8 mouse cellular contexts compared by ENCODE assay signal in the genomic region with DNA sequence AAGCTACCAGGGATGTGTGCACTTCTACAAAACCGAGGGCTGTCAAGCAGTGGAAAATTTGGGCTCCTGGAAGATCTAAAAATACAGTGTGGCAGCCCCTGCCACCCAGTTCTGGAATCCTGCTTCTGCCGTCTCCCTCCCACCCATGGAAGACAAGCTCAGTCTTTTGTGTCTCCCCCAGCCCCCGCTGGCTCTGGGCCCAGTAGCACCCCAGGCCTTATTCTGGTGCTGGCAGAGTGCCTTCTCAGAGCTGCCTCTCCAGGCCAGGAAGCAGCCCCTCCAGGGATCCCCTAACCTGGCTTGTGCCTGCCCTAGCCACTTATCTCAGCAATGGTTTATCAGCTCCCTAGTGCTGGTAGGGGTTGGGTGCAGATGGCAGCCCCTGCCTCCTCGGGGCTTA. TPM values are rescaled to one million over a fixed set of nuclear protein-coding genes. Genes with fewer than 3 reads are reported as not detected.
A peak's percentile ranks its signal among the peaks of the same experiment; 100 is the strongest.
DNase-seq lines count a peak whose midpoint lies in the region; ATAC-seq and TF ChIP-seq lines count a peak whose summit lies in the region.

No protein-coding gene starts in this region.

- H3K36me3 ChIP-seq in midbrain, embryonic 12.5 days = no peaks in the 10 kb centered on the region
- no peaks in the 10 kb centered on the region for H3K36me3 ChIP-seq in midbrain, embryonic 10.5 days
- H3K36me3 ChIP-seq in stomach, postnatal 0 days (ENCODE audit: control insufficient read depth, insufficient read depth, low read length) = no peaks in the 10 kb centered on the region

- no peak for ATAC-seq in midbrain, embryonic 12.5 days (ENCODE audit: low FRiP score, low read depth)
- no peak for ATAC-seq in stomach, postnatal 0 days (ENCODE audit: low FRiP score, low TSS enrichment)

- TF ChIP-seq CTCF in gastrocnemius, adult 2 months (IDR thresholded peaks at IDR 0.05) = no peak
- no peak for TF ChIP-seq CTCF in stomach, postnatal 0 days (IDR thresholded peaks at IDR 0.05; ENCODE audit: low read depth)

- H3K4me3 ChIP-seq in gastrocnemius, adult 2 months = peak overlapping the region; percentile 85; the same call in 1 of the 2 replicates
- no peak overlapping the region for H3K4me3 ChIP-seq in midbrain, embryonic 12.5 days
- H3K4me3 ChIP-seq in midbrain, embryonic 10.5 days = no peak overlapping the region
- no peak overlapping the region for H3K4me3 ChIP-seq in stomach, postnatal 0 days (ENCODE audit: low read depth, low read length)

- intact Hi-C loops in gastrocnemius, adult 2 months (cut with DNase I) = no loop called here
- intact Hi-C loops in left cerebral cortex, postnatal 4 days (cut with DNase I) = no loop called here
- intact Hi-C loops in gastrocnemius, postnatal 36 days (cut with DNase I) = no loop called here

- peaks cover 21% of the 10 kb centered on the region for H3K27me3 ChIP-seq in midbrain, embryonic 12.5 days
- peaks cover 35% of the 10 kb centered on the region for H3K27me3 ChIP-seq in midbrain, embryonic 10.5 days (ENCODE audit: low read depth, poor library complexity, severe bottlenecking)
- no peaks in the 10 kb centered on the region for H3K27me3 ChIP-seq in stomach, postnatal 0 days (ENCODE audit: control insufficient read depth, insufficient read depth, low read length)

- no peak for TF ChIP-seq EP300 in stomach, postnatal 0 days (optimal IDR thresholded peaks at IDR 0.05)

- H3K4me1 ChIP-seq in midbrain, embryonic 12.5 days = peaks cover 10% of the 10 kb centered on the region
- peaks cover 48% of the 10 kb centered on the region for H3K4me1 ChIP-seq in midbrain, embryonic 10.5 days
- peaks cover 5% of the 10 kb centered on the region; the same call in 1 of the 2 replicates for H3K4me1 ChIP-seq in stomach, postnatal 0 days (replicated peaks; ENCODE audit: control insufficient read depth, insufficient read depth)

- H3K9ac ChIP-seq in midbrain, embryonic 12.5 days (replicated peaks) = 0 out of 2 replicates have a peak overlapping the region, but pooled peaks have one; percentile 25
- peak overlapping the region; percentile 4; the same call in 1 of the 2 replicates for H3K9ac ChIP-seq in stomach, postnatal 0 days (ENCODE audit: low read length)

- no peak for DNase-seq in gastrocnemius, adult 2 months
- DNase-seq in gastrocnemius, adult 18-20 months (ENCODE audit: low spot score) = no peak
- DNase-seq in midbrain, embryonic 10.5 days (ENCODE audit: low spot score) = no peak
- DNase-seq in left cerebral cortex, postnatal 4 days = peak; percentile 47
- DNase-seq in stomach, postnatal 0 days (ENCODE audit: low spot score) = no peak
- no peak for DNase-seq in thymus, postnatal 4 days
- DNase-seq in gastrocnemius, postnatal 36 days = no peak

- no peaks in the 10 kb centered on the region for H3K9me3 ChIP-seq in midbrain, embryonic 12.5 days
- no peaks in the 10 kb centered on the region for H3K9me3 ChIP-seq in midbrain, embryonic 10.5 days (replicated peaks)
- H3K9me3 ChIP-seq in stomach, postnatal 0 days (ENCODE audit: control insufficient read depth, low read length) = no peaks in the 10 kb centered on the region

- H3K27ac ChIP-seq in gastrocnemius, adult 2 months = peak overlapping the region; percentile 79
- no peak overlapping the region for H3K27ac ChIP-seq in midbrain, embryonic 12.5 days (replicated peaks)
- no peak overlapping the region; the same call in 1 of the 2 replicates for H3K27ac ChIP-seq in midbrain, embryonic 10.5 days (replicated peaks)
- H3K27ac ChIP-seq in stomach, postnatal 0 days (replicated peaks) = no peak overlapping the region; the same call in 1 of the 2 replicates

- H3K4me2 ChIP-seq in midbrain, embryonic 12.5 days (replicated peaks) = no peak overlapping the region
- no peak overlapping the region for H3K4me2 ChIP-seq in stomach, postnatal 0 days (replicated peaks; ENCODE audit: low read depth)

- 61% methylated on average over 4 of the region's 4 CpGs for WGBS in midbrain, embryonic 12.5 days
- 55% methylated on average over 4 of the region's 4 CpGs for WGBS in midbrain, embryonic 10.5 days
- 41% methylated on average over 4 of the region's 4 CpGs for WGBS in stomach, postnatal 0 days

RNA-seq across cellular contexts. Expression of gene Inf2, which starts 6.4 kb away (rescaled TPM):
- 10 to 100 TPM in 1 of 2 experiments, 1 to 10 TPM in 1; 8.2 to 13.0 TPM for total RNA-seq in gastrocnemius, adult 2 months (2021)
- 10 to 100 TPM in 1 of 2 experiments, 1 to 10 TPM in 1; 7.7 to 11.0 TPM for total RNA-seq in gastrocnemius, adult 18-20 months (2021)
- 1.2 and 1.3 TPM in 2 replicates for polyA plus RNA-seq in midbrain, embryonic 12.5 days (2016; fragmentation: Nextera tagmentation; extraction: Ambion mirVana)
- polyA plus RNA-seq in midbrain, embryonic 10.5 days (2016; fragmentation: Nextera tagmentation; extraction: Ambion mirVana) = 1.7 and 1.8 TPM in 2 replicates
- total RNA-seq in left cerebral cortex, postnatal 4 days (2021) = 10 to 100 TPM; 24.7 to 26.7 TPM
- 1.5 and 2.0 TPM in 2 replicates for polyA plus RNA-seq in stomach, postnatal 0 days (2015; fragmentation: Nextera tagmentation; extraction: Ambion mirVana)
- total RNA-seq in gastrocnemius, postnatal 36 days (2021) = 10 to 100 TPM in 1 of 2 experiments, 1 to 10 TPM in 1; 9.2 to 11.1 TPM

RNA-seq across cellular contexts. Expression of gene Adssl1, which starts 24.9 kb away (rescaled TPM):
- total RNA-seq in gastrocnemius, adult 2 months (2021) = 1,000 to 10,000 TPM; 1,028 to 1,061 TPM
- total RNA-seq in gastrocnemius, adult 18-20 months (2021) = 1,000 to 10,000 TPM in 1 of 2 experiments, 100 to 1,000 TPM in 1; 975 to 1,075 TPM
- polyA plus RNA-seq in midbrain, embryonic 12.5 days (2016; fragmentation: Nextera tagmentation; extraction: Ambion mirVana) = 1.5 and 1.9 TPM in 2 replicates
- polyA plus RNA-seq in midbrain, embryonic 10.5 days (2016; fragmentation: Nextera tagmentation; extraction: Ambion mirVana) = 2.9 and 3.4 TPM in 2 replicates
- 1 to 10 TPM; 1.5 to 1.7 TPM for total RNA-seq in left cerebral cortex, postnatal 4 days (2021)
- polyA plus RNA-seq in stomach, postnatal 0 days (2015; fragmentation: Nextera tagmentation; extraction: Ambion mirVana) = 4.7 and 6.4 TPM in 2 replicates
- total RNA-seq in gastrocnemius, postnatal 36 days (2021) = 100 to 1,000 TPM; 904 to 982 TPM

RNA-seq across cellular contexts. Expression of gene Siva1, which starts 49.5 kb away (rescaled TPM):
- total RNA-seq in gastrocnemius, adult 2 months (2021) = 10 to 100 TPM; 18.6 to 25.3 TPM
- 10 to 100 TPM; 21.6 to 22.7 TPM for total RNA-seq in gastrocnemius, adult 18-20 months (2021)
- polyA plus RNA-seq in midbrain, embryonic 12.5 days (2016; fragmentation: Nextera tagmentation; extraction: Ambion mirVana) = 133 and 150 TPM in 2 replicates
- polyA plus RNA-seq in midbrain, embryonic 10.5 days (2016; fragmentation: Nextera tagmentation; extraction: Ambion mirVana) = 306 and 361 TPM in 2 replicates
- total RNA-seq in left cerebral cortex, postnatal 4 days (2021) = 10 to 100 TPM; 25.3 to 25.9 TPM
- 91.5 and 97.1 TPM in 2 replicates for polyA plus RNA-seq in stomach, postnatal 0 days (2015; fragmentation: Nextera tagmentation; extraction: Ambion mirVana)
- 10 to 100 TPM; 12.6 to 17.0 TPM for total RNA-seq in gastrocnemius, postnatal 36 days (2021)

Comparison
In these comparisons a context has a peak if more than half of its experiments do, and no peak if none do; other contexts are left out.
1. RNA of gene Adssl1, which starts 24.9 kb away (total RNA-seq): 975 to 1,075 TPM in gastrocnemius, adult 18-20 months, 1,028 to 1,061 TPM in gastrocnemius, adult 2 months and 904 to 982 TPM in gastrocnemius, postnatal 36 days; 1.5 to 1.7 TPM in left cerebral cortex, postnatal 4 days; every median in the first group is over 100 times any median in the second.